Mouse (Mus musculus) bone marrow, adult 2 months (tissue): ENCODE measurements around the gene Spata2.

Experiments
- CTCF ChIP-seq: fragments of 200-500 bp; IDR thresholded peaks from 2 replicates; pipeline ENCODE4 v1.5.1; 2011; ENCODE audit warnings: low read length, control low read depth; ENCODE audit not compliant: control insufficient read depth, insufficient read depth
- POLR2A ChIP-seq: fragments of 200-500 bp; IDR thresholded peaks from 2 replicates; pipeline ENCODE4 v1.6.1; 2011; ENCODE audit warnings: low read depth, mild to moderate bottlenecking, control low read depth, low read length, borderline replicate concordance; ENCODE audit not compliant: control insufficient read depth

GRCm38 (mm10) chr2:167471585-167471984 is 21.1 kb downstream of the Spata2 start:
- TF ChIP-seq POLR2A, result no peak
- TF ChIP-seq CTCF, result no peak
